Mouse (Mus musculus) small intestine, adult 10 weeks (tissue): Measurements from ENCODE around the gene Pter. TPM values are rescaled to one million over a fixed set of nuclear protein-coding genes. Genes with fewer than 3 reads are reported as not detected.

ENCODE experiments used
- polyA plus RNA-seq: library from polyadenylated mRNA; stranded (reverse); fragments of 350-450 nt; fragmentation: Illumina TruSeq; extraction: RNeasy Lipid Tissue Mini Kit (QIAGEN cat#74804); gene quantifications from one replicate; pipeline ENCODE4 v1.2.3, GENCODE M21; 2014; ENCODE audit warnings: low replicate concordance

Gene Pter
- 18.9 TPM for polyA plus RNA-seq

DNA sequence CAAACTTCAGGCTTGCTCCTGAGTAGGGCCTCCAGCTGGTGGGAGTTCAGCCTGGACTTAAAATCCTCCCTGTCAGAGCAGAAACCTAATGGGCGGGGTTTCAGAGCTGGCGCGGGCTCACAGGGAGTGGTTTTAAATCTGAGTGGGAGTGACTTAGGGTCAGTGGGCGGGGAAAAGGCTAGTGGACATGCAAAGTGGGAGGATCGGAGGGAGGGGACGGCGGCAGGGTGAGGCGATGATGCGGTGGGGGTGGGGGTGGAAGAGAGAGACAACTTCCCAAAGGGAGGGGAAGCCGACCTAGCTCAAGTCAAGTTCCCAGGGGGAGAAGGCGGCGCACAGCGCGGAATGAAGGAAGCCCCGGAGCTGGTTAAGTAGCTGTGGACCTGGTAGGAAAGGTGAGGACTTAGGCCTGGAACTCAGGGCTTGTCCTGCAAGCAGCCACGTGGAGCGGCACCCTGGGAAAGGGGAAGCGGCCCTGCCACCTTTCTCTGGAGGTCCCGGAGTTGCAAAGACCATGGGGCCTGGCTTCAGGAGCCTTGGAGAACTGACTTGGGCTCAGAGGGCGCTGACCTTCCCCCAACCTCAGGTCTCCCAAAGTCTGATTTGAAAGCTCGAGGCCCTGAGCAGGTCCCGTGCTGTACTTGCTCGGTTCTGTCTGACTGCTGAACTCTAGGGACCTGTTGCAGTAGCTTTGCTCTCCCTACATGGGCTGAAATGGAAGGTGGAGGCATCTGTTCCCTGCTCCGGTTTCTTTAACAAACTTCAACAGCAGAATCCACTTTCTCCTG, at the start of gene Pter:
TSS of gene Pter (plus strand) at position 238 of the 788 bp plus-strand sequence.

DNA sequence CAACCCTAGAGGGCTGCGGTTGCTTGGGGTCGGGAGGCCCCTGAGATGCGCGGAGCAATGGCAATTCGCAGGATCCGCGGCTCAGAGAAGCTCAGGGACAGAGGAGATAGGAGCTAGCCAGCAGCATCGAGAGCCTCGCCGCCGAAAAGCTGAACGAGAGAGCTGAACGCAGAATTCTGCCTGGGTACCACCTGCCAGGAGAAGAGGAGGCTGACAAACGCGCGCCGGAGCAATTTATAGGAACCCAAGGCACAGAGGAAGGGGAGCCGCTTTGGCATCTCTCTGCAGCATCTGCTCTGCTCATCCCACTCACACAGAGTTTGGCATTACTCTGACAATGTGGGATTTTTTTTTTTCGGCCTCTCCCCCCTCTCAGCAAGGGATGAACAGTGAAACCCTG, 87.6 kb downstream of the Pter start, which contains the start of gene C1ql3:
TSS of gene C1ql3 (minus strand) at position 335 of the 400 bp plus-strand sequence.

Other genes starting within 250 kb of the Pter start
- not detected for gene C1ql3, start 87.8 kb downstream of the Pter start, polyA plus RNA-seq